Mouse (Mus musculus): ENCODE data around the gene Faap24. TPM values are rescaled to one million over a fixed set of nuclear protein-coding genes. Genes with fewer than 3 reads are reported as not detected.

The Faap24 gene
- polyA plus RNA-seq, 2 experiments = 5.7 to 13.0 TPM

- no peaks in the 10 kb centered on the region for H3K9me3 ChIP-seq (ENCODE audit: control insufficient read depth, low read length)
- no peak for TF ChIP-seq POLR2A (IDR thresholded peaks at IDR 0.05; ENCODE audit: borderline replicate concordance, extremely low read depth, insufficient read depth, insufficient read length)
- H3K36me3 ChIP-seq (ENCODE audit: control insufficient read depth, insufficient read depth, low read length) = no peaks in the 10 kb centered on the region
- H3K27ac ChIP-seq (replicated peaks; ENCODE audit: low read depth, low read length) = no peak overlapping the region
- ATAC-seq (ENCODE audit: low FRiP score, low read depth) (no peak), DNase-seq (ENCODE audit: low spot score) (no peak)
- H3K4me2 ChIP-seq (replicated peaks; ENCODE audit: low read depth, low read length, severe bottlenecking) = no peak overlapping the region
- H3K4me3 ChIP-seq (replicated peaks; ENCODE audit: low read length) = no peak overlapping the region
- WGBS = 43% methylated on average over 5 of the region's 5 CpGs
- H3K4me1 ChIP-seq (ENCODE audit: control insufficient read depth, insufficient read depth, low read length) = no peaks in the 10 kb centered on the region
- H3K27me3 ChIP-seq (ENCODE audit: control insufficient read depth, insufficient read depth, low read length) = no peaks in the 10 kb centered on the region
- H3K9ac ChIP-seq (ENCODE audit: low read depth, low read length, severe bottlenecking) = no peak overlapping the region; the same call in 1 of the 2 replicates
These were observed 41.2 kb downstream of the Faap24 start for GRCm38 (mm10) chr7:35355303-35355872.

- WGBS = 92% methylated on average over 15 of the region's 15 CpGs
- no peak for TF ChIP-seq POLR2A (IDR thresholded peaks at IDR 0.05; ENCODE audit: borderline replicate concordance, extremely low read depth, insufficient read depth, insufficient read length)
These were observed 43.3 kb downstream of the Faap24 start for GRCm38 (mm10) chr7:35353306-35353705.

GRCm38 (mm10) chr7:35351155-35351554, 45.5 kb downstream of the Faap24 start:
- Histone ChIP-seq H3K36me3 (ENCODE audit: control insufficient read depth, insufficient read depth, low read length) (no peaks in the 10 kb centered on the region), H3K9me3 (ENCODE audit: control insufficient read depth, low read length) (no peaks in the 10 kb centered on the region), H3K4me3 (replicated peaks; ENCODE audit: low read length) (no peak overlapping the region), H3K9ac (ENCODE audit: low read depth, low read length, severe bottlenecking) (no peak overlapping the region), H3K4me2 (replicated peaks; ENCODE audit: low read depth, low read length, severe bottlenecking) (no peak overlapping the region), H3K27me3 (ENCODE audit: control insufficient read depth, insufficient read depth, low read length) (no peaks in the 10 kb centered on the region), H3K27ac (replicated peaks; ENCODE audit: low read depth, low read length) (no peak overlapping the region), H3K4me1 (ENCODE audit: control insufficient read depth, insufficient read depth, low read length) (no peaks in the 10 kb centered on the region)
- TF ChIP-seq POLR2A (IDR thresholded peaks at IDR 0.05; ENCODE audit: borderline replicate concordance, extremely low read depth, insufficient read depth, insufficient read length) = no peak
- 93% methylated on average over 3 of the region's 3 CpGs for WGBS
- no peak for ATAC-seq (ENCODE audit: low FRiP score, low read depth)
- no peak for DNase-seq (ENCODE audit: low spot score)

More at GRCm38 (mm10) chr7:35353306-35353705, 43.3 kb downstream of the Faap24 start:
- H3K4me1 ChIP-seq (ENCODE audit: control insufficient read depth, insufficient read depth, low read length) = no peaks in the 10 kb centered on the region
- no peaks in the 10 kb centered on the region for H3K27me3 ChIP-seq (ENCODE audit: control insufficient read depth, insufficient read depth, low read length)
- H3K36me3 ChIP-seq (ENCODE audit: control insufficient read depth, insufficient read depth, low read length) = no peaks in the 10 kb centered on the region
- H3K27ac ChIP-seq (replicated peaks; ENCODE audit: low read depth, low read length) = no peak overlapping the region
- H3K9me3 ChIP-seq (ENCODE audit: control insufficient read depth, low read length) = no peaks in the 10 kb centered on the region
- H3K9ac ChIP-seq (ENCODE audit: low read depth, low read length, severe bottlenecking) = no peak overlapping the region
- ATAC-seq (ENCODE audit: low FRiP score, low read depth) (no peak), DNase-seq (ENCODE audit: low spot score) (no peak)
- no peak overlapping the region for H3K4me3 ChIP-seq (replicated peaks; ENCODE audit: low read length)
- H3K4me2 ChIP-seq (replicated peaks; ENCODE audit: low read depth, low read length, severe bottlenecking) = no peak overlapping the region

- no peak overlapping the region for H3K4me3 ChIP-seq (replicated peaks; ENCODE audit: low read length)
- no peak overlapping the region for H3K4me2 ChIP-seq (replicated peaks; ENCODE audit: low read depth, low read length, severe bottlenecking)
- H3K27me3 ChIP-seq (ENCODE audit: control insufficient read depth, insufficient read depth, low read length) = no peaks in the 10 kb centered on the region
- H3K27ac ChIP-seq (replicated peaks; ENCODE audit: low read depth, low read length) = no peak overlapping the region
- H3K4me1 ChIP-seq (ENCODE audit: control insufficient read depth, insufficient read depth, low read length) = no peaks in the 10 kb centered on the region
- no peak for DNase-seq (ENCODE audit: low spot score)
- WGBS = 93% methylated on average over 8 of the region's 8 CpGs
- TF ChIP-seq POLR2A (IDR thresholded peaks at IDR 0.05; ENCODE audit: borderline replicate concordance, extremely low read depth, insufficient read depth, insufficient read length) = no peak
- H3K9me3 ChIP-seq (ENCODE audit: control insufficient read depth, low read length) = no peaks in the 10 kb centered on the region
- no peak for ATAC-seq (ENCODE audit: low FRiP score, low read depth)
- no peaks in the 10 kb centered on the region for H3K36me3 ChIP-seq (ENCODE audit: control insufficient read depth, insufficient read depth, low read length)
- H3K9ac ChIP-seq (ENCODE audit: low read depth, low read length, severe bottlenecking) = no peak overlapping the region
These were observed 46.6 kb downstream of the Faap24 start for GRCm38 (mm10) chr7:35349886-35350684.

- Histone ChIP-seq H3K27me3 (ENCODE audit: control insufficient read depth, insufficient read depth, low read length) (no peaks in the 10 kb centered on the region), H3K4me3 (replicated peaks; ENCODE audit: low read length) (no peak overlapping the region), H3K9me3 (ENCODE audit: control insufficient read depth, low read length) (no peaks in the 10 kb centered on the region), H3K36me3 (ENCODE audit: control insufficient read depth, insufficient read depth, low read length) (no peaks in the 10 kb centered on the region), H3K4me2 (replicated peaks; ENCODE audit: low read depth, low read length, severe bottlenecking) (no peak overlapping the region), H3K4me1 (ENCODE audit: control insufficient read depth, insufficient read depth, low read length) (no peaks in the 10 kb centered on the region), H3K27ac (replicated peaks; ENCODE audit: low read depth, low read length) (no peak overlapping the region), H3K9ac (ENCODE audit: low read depth, low read length, severe bottlenecking) (no peak overlapping the region)
- ATAC-seq (ENCODE audit: low FRiP score, low read depth) = no peak
- WGBS = 84% methylated on average over 4 of the region's 4 CpGs
- DNase-seq (ENCODE audit: low spot score) = no peak
- TF ChIP-seq POLR2A (IDR thresholded peaks at IDR 0.05; ENCODE audit: borderline replicate concordance, extremely low read depth, insufficient read depth, insufficient read length) = no peak
These were observed 47.6 kb downstream of the Faap24 start for GRCm38 (mm10) chr7:35349022-35349421.
